Mouse (Mus musculus) frontal cortex, postnatal 14 days (tissue): ENCODE measurements at regions not wholly inside any gene's neighbourhood (a gene's known extent, or its start where the extent isn't known, plus 50 kb on each side); places are given as distances from the start of the nearest gene placed in this dataset.
"Not testable (repeated sequence)": the region's sequence is repeated elsewhere in the genome, so short reads cannot be mapped to it uniquely, and the experiment has no call there.

ENCODE experiments used
- DNase-seq, 2 experiments: peaks; one replicate each; pipeline ENCODE4 v3.0.0; 2022; ENCODE audit warnings: low spot score in 2 of 2

DNA sequence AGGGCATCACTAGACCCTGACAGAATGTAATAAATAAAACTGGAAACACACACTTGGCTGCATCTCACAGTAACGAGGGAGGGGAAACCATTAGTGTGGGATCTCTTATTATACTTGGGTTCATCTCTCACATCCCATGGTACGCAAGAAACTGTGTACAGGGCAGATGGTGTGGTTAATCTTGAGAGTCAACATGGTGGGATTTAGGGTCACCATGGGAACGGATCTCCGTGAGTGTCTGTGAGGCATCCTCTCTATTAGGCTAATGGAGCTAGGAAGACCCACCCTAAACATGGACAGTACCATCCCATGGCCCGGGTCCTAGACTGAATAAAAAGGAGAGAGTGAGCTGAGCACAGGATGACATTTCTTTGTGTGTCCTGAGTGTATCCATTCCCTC, 130.1 kb upstream of the Dapk1 start:
- no peak for DNase-seq

- no peak for DNase-seq
These were observed 125.4 kb upstream of the Dapk1 start for GRCm38 (mm10) chr13:60476366-60476765.

DNA sequence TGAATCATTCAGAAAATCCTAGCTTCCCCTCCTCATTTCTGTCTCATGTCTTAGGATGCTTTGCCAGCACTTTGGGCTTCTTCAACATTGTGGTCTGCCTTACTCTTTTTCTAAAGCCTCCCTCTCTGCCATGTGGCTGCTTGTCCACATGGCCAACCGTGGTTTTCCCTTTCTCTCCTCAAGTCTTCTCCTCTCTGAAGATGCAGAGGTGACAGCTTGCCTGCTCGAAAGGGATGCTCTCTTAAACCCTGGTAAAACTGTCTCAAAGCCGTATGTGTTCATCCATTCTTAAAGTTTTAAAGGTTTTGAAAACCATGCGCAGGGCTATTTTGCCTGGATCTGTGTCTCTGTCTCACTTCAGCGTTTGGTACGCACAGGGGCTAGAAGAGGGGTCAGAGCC, 123.4 kb upstream of the Dapk1 start:
- DNase-seq: no peak

GRCm38 (mm10) chr13:60479043-60479861, 122.5 kb upstream of the Dapk1 start:
- DNase-seq: peak in 1 of 2 experiments; percentile 48

DNA sequence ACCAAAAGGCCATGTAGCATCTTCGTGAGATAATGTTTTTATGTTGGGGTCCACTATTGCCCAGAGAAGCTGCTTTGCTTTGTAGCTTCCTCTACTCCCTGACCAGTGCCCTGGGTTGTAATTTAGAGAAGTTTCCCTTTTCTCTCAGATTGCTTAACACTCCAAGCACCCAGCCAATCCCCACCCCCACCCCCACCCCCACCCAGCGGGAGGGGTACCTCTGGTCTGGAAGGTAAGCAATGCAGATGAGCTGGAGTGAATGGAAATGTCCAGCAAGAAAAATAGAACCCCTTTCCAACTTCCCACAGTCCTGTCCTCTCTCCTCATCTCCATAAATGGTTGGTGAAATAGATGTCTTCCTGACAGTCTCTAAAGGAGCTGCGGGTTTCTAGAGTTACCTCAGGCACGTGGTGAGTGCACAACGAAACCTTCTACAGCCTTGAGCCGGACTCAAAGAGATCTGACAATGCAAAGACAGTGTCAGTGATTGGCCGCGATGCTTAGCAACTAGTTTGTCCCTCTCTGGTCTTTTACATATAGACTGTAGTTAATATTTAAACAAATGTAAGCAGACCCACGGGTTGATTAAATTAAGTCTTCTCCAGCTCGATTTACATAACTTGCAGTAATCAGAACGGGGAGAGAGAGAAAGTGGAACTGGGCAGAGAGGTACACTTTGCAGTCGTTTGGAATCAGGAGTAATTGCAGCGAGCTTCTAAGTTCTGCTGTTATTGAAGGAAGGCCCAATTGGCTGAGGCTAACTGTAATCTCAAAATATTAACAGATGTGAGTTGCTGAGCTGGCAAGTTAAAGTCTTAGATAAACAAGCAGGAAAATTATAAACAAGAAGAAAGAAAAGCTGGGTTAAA, 121.7 kb upstream of the Dapk1 start:
- no peak for DNase-seq

GRCm38 (mm10) chr13:60480731-60481431, 120.9 kb upstream of the Dapk1 start:
- DNase-seq: no peak

- DNase-seq: not testable (repeated sequence)
These were observed 120.3 kb upstream of the Dapk1 start for GRCm38 (mm10) chr13:60481451-60481850.

GRCm38 (mm10) chr13:60481946-60482345, 119.8 kb upstream of the Dapk1 start:
- no peak for DNase-seq

- no peak for DNase-seq
These were observed 115.6 kb upstream of the Dapk1 start for GRCm38 (mm10) chr13:60486105-60486504.

DNA sequence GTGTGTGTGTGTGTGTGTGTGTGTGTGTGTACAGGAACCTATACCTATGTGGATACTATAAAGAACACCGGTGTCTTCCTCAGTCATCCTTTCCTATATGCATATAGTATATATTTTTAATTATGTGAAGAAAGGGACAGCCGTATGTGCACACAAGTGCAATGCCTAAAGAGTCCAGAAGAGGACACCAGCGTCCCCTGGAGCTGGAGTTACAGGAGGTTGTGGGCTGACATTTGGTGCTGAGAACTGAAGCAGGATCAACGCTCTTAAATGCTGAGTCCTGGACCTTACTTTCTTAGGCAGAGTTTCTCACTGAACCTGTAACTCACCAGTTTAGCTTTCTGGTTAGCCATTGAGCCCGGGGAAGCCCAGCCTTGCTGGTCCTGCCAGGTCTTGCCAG, 114.9 kb upstream of the Dapk1 start:
- DNase-seq: no peak

DNA sequence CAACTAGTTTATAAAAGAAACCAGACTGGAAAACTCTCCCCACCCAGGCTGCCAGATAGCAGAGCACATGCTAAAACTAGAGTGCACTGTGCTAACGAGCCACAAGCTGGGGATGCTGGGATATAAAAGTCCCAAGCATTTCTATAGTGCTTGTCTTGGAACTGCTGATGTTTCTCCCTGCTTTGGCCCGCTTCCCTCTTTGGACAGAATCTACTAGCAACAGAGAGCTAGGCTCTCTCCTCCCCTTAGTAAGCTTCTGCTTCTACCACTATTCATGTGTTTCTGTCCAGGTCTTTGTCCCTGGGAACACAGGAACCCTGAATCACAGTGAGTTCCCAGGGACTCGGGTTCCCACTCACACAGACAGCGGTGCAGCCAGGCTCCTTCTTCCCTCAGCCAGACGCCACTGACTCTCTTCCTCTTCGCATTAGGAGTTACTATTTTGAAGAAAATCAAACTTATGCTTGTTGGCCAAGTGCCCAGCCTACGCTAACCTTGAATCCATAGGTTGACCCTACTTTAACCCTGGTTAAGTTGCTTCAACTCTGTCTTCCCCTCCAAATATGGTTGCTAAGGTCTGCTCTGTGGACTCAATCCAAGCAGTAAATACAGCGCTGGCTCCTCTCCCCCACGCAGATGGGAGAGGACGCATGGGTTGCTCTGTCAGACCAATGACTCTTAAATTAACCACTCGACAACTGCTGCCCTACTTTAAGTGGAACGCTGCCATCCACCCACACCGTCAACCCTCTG, 113.4 kb upstream of the Dapk1 start:
- peak in 1 of 2 experiments; percentile 35 for DNase-seq

GRCm38 (mm10) chr13:60488884-60489265, 112.9 kb upstream of the Dapk1 start:
- no peak for DNase-seq

DNA sequence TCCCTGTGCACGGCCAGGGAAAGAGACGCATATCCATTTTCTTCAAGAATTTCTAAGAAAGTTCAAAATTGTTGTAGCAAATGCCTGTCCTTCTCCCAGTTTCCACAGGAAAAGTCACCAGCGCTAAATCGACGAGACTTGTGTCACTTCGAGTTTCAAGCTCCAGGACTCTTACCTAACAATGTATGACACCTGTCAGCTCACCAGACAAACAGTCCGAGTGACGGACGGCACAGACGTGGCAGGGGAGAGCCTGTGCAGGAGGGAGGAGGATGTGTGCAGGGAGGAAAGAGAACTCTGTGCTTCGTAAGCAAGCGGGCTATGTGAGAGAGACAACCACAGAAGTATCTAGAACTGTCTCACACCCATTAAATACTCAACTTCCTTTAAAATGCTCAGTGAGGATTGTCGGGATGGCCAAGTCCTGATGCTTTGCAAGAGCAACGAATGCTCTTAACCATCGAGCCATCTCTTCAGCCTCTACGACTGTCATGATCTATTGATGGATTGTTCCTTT, 109.7 kb upstream of the Dapk1 start:
- no peak for DNase-seq

GRCm38 (mm10) chr13:60493836-60494235, 107.9 kb upstream of the Dapk1 start:
- DNase-seq: no peak

DNA sequence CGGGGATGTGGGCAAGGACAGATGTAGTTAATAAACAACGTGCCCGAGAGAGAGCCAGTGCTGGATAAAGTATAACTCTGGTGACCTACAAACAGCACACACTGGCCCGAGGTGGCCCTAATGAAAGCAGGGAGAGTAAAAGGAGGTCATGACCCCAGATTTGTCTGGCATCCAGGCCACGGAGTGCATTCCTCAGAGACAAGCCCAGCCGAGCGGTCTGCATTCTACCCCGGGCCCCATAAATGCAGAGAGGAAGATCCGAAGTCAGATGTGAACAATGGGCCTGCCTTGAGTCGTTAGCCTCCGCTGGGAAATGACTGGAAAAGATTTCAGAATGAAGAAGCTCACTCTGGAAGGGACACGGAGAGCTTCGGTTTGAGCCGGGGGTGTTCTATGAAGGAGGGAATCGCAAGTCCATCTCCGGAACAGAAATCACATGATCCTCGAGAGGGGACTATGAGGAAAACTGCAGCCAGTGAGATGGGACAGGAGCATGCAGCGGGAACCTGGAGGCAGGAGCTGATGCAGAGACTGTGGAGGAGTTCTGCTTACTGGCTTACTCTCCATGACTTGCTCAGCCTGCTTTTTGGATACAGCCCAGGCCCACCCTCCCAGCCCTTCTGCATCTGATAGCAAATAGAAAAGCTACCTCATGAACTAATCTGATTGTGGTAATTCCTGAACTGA, 103.9 kb upstream of the Dapk1 start:
- DNase-seq: no peak

- DNase-seq: no peak
These were observed 97.6 kb upstream of the Dapk1 start for GRCm38 (mm10) chr13:60504196-60504595.

DNA sequence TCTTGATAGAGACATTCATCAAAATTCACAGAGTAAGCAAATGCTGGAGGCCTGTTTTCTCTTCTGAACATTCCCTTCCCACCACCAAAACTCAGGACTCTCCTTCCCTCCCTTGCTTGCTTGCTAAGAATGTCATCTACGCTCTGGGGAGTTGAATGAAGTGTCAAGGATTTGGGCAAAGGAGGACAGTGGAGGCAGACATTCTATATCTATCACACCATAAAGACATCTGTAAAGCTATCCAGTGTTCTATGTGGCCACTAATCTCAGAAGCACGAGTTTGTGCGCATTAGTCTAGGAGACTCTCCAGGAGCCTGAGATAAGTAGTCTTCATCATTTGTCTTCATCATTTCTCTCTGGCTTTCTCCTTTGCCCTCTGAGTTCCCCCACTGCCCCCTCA, 94.1 kb upstream of the Dapk1 start:
- no peak for DNase-seq

DNA sequence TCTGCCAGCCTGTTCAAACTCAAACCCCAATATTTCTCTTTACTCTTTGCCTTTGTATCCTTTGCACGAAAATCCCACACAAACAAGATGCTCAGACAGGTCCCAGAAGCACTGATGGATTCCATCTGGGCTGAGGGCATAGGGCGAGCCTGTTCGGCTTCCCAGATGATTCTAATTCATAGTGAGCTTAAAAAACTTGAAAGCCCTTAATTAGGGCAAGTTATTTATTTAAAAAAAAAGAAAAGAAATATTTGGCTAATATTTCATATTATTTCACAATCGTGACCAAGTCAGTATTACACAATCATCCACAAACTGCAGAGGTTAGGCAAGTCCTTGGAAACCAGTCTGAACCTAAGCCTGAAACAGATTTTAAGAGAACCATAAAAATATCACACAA, 93.7 kb upstream of the Dapk1 start:
- DNase-seq: no peak

- DNase-seq: no peak
These were observed 92.9 kb upstream of the Dapk1 start for GRCm38 (mm10) chr13:60508856-60509255.

DNA sequence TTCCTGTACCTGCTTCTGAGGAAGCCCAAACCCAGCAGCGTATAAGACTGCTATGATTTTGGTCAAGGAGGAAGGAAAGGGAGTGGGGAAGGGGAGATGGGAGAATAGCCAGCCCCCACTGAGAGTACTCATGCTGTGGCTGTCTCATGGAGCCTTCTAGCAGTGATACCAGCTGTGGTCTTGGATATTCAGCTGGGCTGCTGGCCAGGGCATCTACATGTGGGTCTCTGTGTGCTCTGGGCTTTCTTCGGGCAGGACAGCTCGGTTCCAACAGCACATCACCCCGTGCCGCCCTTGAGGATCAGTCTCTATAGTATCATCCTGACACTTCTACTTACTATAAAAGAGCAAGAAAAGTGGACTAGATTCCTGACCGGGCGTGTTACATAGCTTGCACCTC, 90.6 kb upstream of the Dapk1 start:
- no peak for DNase-seq

DNA sequence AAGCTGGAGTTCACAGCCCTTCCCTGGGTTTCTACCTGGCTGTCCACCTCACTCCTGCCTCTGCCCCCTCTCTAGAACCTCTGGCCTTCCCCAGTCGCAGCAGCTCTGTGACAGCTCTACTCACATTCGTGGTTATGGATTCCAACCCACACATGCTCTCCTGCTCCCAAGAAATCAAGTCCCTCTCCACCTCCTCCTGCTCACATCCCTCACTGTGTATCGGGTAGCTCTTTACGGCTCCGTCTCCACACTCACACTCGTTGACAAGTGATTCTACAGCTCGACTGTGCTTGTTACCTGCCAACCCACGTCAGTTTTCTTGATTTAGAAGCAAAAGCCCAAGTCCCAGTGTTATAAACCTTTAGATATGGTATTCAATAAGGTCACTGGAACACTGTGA, 90.1 kb upstream of the Dapk1 start:
- no peak for DNase-seq
